Mouse (Mus musculus) MEL (cell line): Measurements from ENCODE around the gene Ppfibp2. TPM values are rescaled to one million over a fixed set of nuclear protein-coding genes. Genes with fewer than 3 reads are reported as not detected.

ENCODE experiments used
- DNase-seq: peaks from one replicate; pipeline ENCODE4 v3.0.0; 2011; ENCODE audit warnings: low read depth, low spot score
- H3K27ac ChIP-seq: 2 replicates; pipeline ENCODE4 v1.5.1; 2012; ENCODE audit warnings: low read depth, mild to moderate bottlenecking, control low read depth, low read length, moderate library complexity; ENCODE audit not compliant: control insufficient read depth
- H3K27me3 ChIP-seq, 2 experiments: fragments of 150-350 bp in 1 of 2; sonication (generic) in 1 of 2; 2 replicates each; pipeline ENCODE4 v1.6.1; 2012; ENCODE audit warnings: low read length in 2 of 2, mild to moderate bottlenecking in 2 of 2, improper control_type of control experiment in 1 of 2, moderate library complexity in 1 of 2; ENCODE audit not compliant: insufficient read depth in 2 of 2, control insufficient read depth in 1 of 2
- H3K36me3 ChIP-seq, 2 experiments: 2 replicates each; pipeline ENCODE4 v1.6.1; 2012 to 2014; ENCODE audit warnings: low read length in 2 of 2, improper control_type of control experiment in 1 of 2, inconsistent platforms in 1 of 2, mild to moderate bottlenecking in 1 of 2; ENCODE audit not compliant: insufficient read depth in 2 of 2, control insufficient read depth in 1 of 2
- H3K4me1 ChIP-seq, 2 experiments: fragments of 150-350 bp in 1 of 2; sonication (generic) in 1 of 2; 2 replicates each; pipeline ENCODE4 v1.6.1; 2012; ENCODE audit warnings: low read length in 2 of 2, improper control_type of control experiment in 1 of 2, mild to moderate bottlenecking in 1 of 2; ENCODE audit not compliant: insufficient read depth in 2 of 2, control insufficient read depth in 1 of 2
- H3K4me3 ChIP-seq, 2 experiments: fragments of 150-350 bp in 1 of 2; sonication (generic) in 1 of 2; 2 replicates each; pipeline ENCODE4 v1.5.1; 2012; ENCODE audit warnings: low read depth in 2 of 2, low read length in 2 of 2, mild to moderate bottlenecking in 2 of 2, moderate library complexity in 2 of 2, control low read depth in 1 of 2, improper control_type of control experiment in 1 of 2; ENCODE audit not compliant: control insufficient read depth in 1 of 2, insufficient read depth in 1 of 2
- H3K79me2 ChIP-seq: 2 replicates; pipeline ENCODE4 v1.6.1; 2012; ENCODE audit warnings: mild to moderate bottlenecking, low read length, moderate library complexity; ENCODE audit not compliant: control insufficient read depth, poor library complexity, insufficient read depth
- H3K9ac ChIP-seq: 2 replicates; pipeline ENCODE4 v1.6.1; 2012; ENCODE audit warnings: low read depth, mild to moderate bottlenecking, control low read depth, low read length, moderate library complexity; ENCODE audit not compliant: control insufficient read depth, poor library complexity, severe bottlenecking
- H3K9me3 ChIP-seq: fragments of 150-350 bp; sonication (generic); replicated peaks from 2 replicates; pipeline ENCODE4 v1.6.1; 2012; ENCODE audit warnings: mild to moderate bottlenecking, low read length, improper control_type of control experiment, moderate library complexity; ENCODE audit not compliant: insufficient read depth
- BHLHE40 ChIP-seq: IDR thresholded peaks from 2 replicates; pipeline ENCODE4 v1.6.1; 2012; ENCODE audit warnings: low read depth, mild to moderate bottlenecking, inconsistent platforms, low read length, improper control_type of control experiment, borderline replicate concordance
- ELF1 ChIP-seq: IDR thresholded peaks from 2 replicates; pipeline ENCODE4 v1.6.1; 2014; ENCODE audit warnings: low read depth, mild to moderate bottlenecking, inconsistent platforms, low read length, improper control_type of control experiment, moderate library complexity
- EP300 ChIP-seq, 2 experiments: IDR thresholded peaks; 2 replicates each; pipeline ENCODE4 v1.6.1; 2011; ENCODE audit warnings: improper control_type of control experiment in 2 of 2, low read length in 2 of 2, low read depth in 1 of 2, mild to moderate bottlenecking in 1 of 2
- GABPA ChIP-seq: IDR thresholded peaks from 2 replicates; pipeline ENCODE4 v1.6.1; 2012; ENCODE audit warnings: low read depth, mild to moderate bottlenecking, inconsistent platforms, low read length, improper control_type of control experiment, moderate library complexity
- HCFC1 ChIP-seq: IDR thresholded peaks from 2 replicates; pipeline ENCODE4 v1.6.1; 2012; ENCODE audit warnings: low read depth, mild to moderate bottlenecking, inconsistent platforms, low read length, improper control_type of control experiment, moderate library complexity
- MXI1 ChIP-seq: IDR thresholded peaks from 2 replicates; pipeline ENCODE4 v1.6.1; 2011; ENCODE audit warnings: mild to moderate bottlenecking, low read depth, low read length, improper control_type of control experiment
- MYB ChIP-seq: IDR thresholded peaks from 2 replicates; pipeline ENCODE4 v1.6.1; 2011; ENCODE audit warnings: mild to moderate bottlenecking, low read depth, low read length, improper control_type of control experiment
- NRF1 ChIP-seq: IDR thresholded peaks from 2 replicates; pipeline ENCODE4 v1.6.1; 2014; ENCODE audit warnings: low read depth, mild to moderate bottlenecking, inconsistent platforms, low read length, improper control_type of control experiment, moderate library complexity; ENCODE audit not compliant: poor library complexity, insufficient read depth, severe bottlenecking
- POLR2A ChIP-seq, 2 experiments: IDR thresholded peaks; 2 replicates each; pipeline ENCODE4 v1.6.1; 2011 to 2012; ENCODE audit warnings: low read length in 2 of 2, mild to moderate bottlenecking in 2 of 2, control low read depth in 1 of 2, improper control_type of control experiment in 1 of 2, low read depth in 1 of 2, moderate library complexity in 1 of 2; ENCODE audit not compliant: control insufficient read depth in 1 of 2, insufficient read depth in 1 of 2, poor library complexity in 1 of 2
- POLR2AphosphoS5 ChIP-seq: IDR thresholded peaks from 2 replicates; pipeline ENCODE4 v1.6.1; 2012; ENCODE audit warnings: low read depth, borderline replicate concordance, mild to moderate bottlenecking, inconsistent platforms, low read length, moderate library complexity, mixed read lengths
- RAD21 ChIP-seq: IDR thresholded peaks from 2 replicates; pipeline ENCODE4 v1.6.1; 2011; ENCODE audit warnings: mild to moderate bottlenecking, low read depth, low read length, improper control_type of control experiment
- RCOR1 ChIP-seq: IDR thresholded peaks from 2 replicates; pipeline ENCODE4 v1.6.1; 2012; ENCODE audit warnings: low read depth, mild to moderate bottlenecking, inconsistent platforms, low read length, improper control_type of control experiment
- SIN3A ChIP-seq: IDR thresholded peaks from 2 replicates; pipeline ENCODE4 v1.6.1; 2012; ENCODE audit warnings: low read length, improper control_type of control experiment, inconsistent platforms
- SMC3 ChIP-seq: IDR thresholded peaks from 2 replicates; pipeline ENCODE4 v1.6.1; 2011; ENCODE audit warnings: low read depth, low read length, improper control_type of control experiment
- TBP ChIP-seq: IDR thresholded peaks from 2 replicates; pipeline ENCODE4 v1.8.0; 2011; ENCODE audit warnings: low read depth, low read length, improper control_type of control experiment
- TCF12 ChIP-seq: IDR thresholded peaks from 2 replicates; pipeline ENCODE4 v1.6.1; 2014; ENCODE audit warnings: low read depth, mild to moderate bottlenecking, inconsistent platforms, low read length, improper control_type of control experiment, moderate library complexity
- USF1 ChIP-seq: IDR thresholded peaks from 2 replicates; pipeline ENCODE4 v1.6.1; 2014; ENCODE audit warnings: low read depth, mild to moderate bottlenecking, inconsistent platforms, low read length, improper control_type of control experiment, moderate library complexity
- USF2 ChIP-seq, 2 experiments: IDR thresholded peaks; 2 replicates each; pipeline ENCODE4 v1.6.1; 2011 to 2012; ENCODE audit warnings: improper control_type of control experiment in 2 of 2, low read length in 2 of 2, borderline replicate concordance in 1 of 2, inconsistent platforms in 1 of 2, low read depth in 1 of 2, mild to moderate bottlenecking in 1 of 2; ENCODE audit not compliant: insufficient read depth in 1 of 2
- polyA plus RNA-seq, 2 experiments: library from polyadenylated mRNA; stranded (reverse) in 1 of 2; unstranded in 1 of 2; fragments of >175 nt in 1 of 2; fragments of >200 nt in 1 of 2; gene quantifications; 2 replicates each; pipeline versions ENCODE4 v1.2.1 to v1.2.4; 2012; ENCODE audit warnings: low replicate concordance in 2 of 2, low read depth in 1 of 2; ENCODE audit not compliant: insufficient read length in 2 of 2, insufficient read depth in 1 of 2, missing spikeins in 1 of 2
- total RNA-seq: library from RNA; depleted of rRNA; stranded (reverse); fragments of 300-350 nt; gene quantifications from 2 replicates; pipeline ENCODE4 v1.2.3, GENCODE M21; 2012

The Ppfibp2 gene
- total and polyA plus RNA-seq, 3 experiments = not detected

- H3K27ac ChIP-seq = no peak overlapping the region
- DNase-seq = no peak
- no peaks in the 10 kb centered on the region for H3K4me1 ChIP-seq
- no peak overlapping the region for H3K9ac ChIP-seq
- no peaks in the 10 kb centered on the region for H3K27me3 ChIP-seq
- H3K79me2 ChIP-seq = no peaks in the 10 kb centered on the region
- H3K9me3 ChIP-seq = no peaks in the 10 kb centered on the region
- TF ChIP-seq MYB (no peak), MXI1 (no peak), EP300 (IDR thresholded peaks at IDR 0.05; ENCODE audit: low read depth in 1 of 2, low read length in 2 of 2) (no peak), RAD21 (no peak), GABPA (no peak), TCF12 (no peak)
- TF ChIP-seq, all 39 proteins: peak for 0
- H3K36me3 ChIP-seq = no peaks in the 10 kb centered on the region
- no peak overlapping the region for H3K4me3 ChIP-seq
These were observed 42.4 kb downstream of the Ppfibp2 start for GRCm38 (mm10) chr7:107637398-107637797.

GRCm38 (mm10) chr7:107638026-107638425, 43.0 kb downstream of the Ppfibp2 start:
- no peaks in the 10 kb centered on the region for H3K4me1 ChIP-seq
- no peak for TF ChIP-seq ELF1
- no peak for TF ChIP-seq POLR2AphosphoS5
- no peak for TF ChIP-seq RCOR1
- no peak for TF ChIP-seq USF1
- TF ChIP-seq EP300 (IDR thresholded peaks at IDR 0.05; ENCODE audit: low read depth in 1 of 2, low read length in 2 of 2) = no peak
- TF ChIP-seq USF2 (IDR thresholded peaks at IDR 0.05; ENCODE audit: borderline replicate concordance in 1 of 2, insufficient read depth in 1 of 2, low read depth in 1 of 2, low read length in 2 of 2) = no peak
- TF ChIP-seq NRF1 = no peak
- no peak for TF ChIP-seq HCFC1
- TF ChIP-seq MXI1 = no peak
- TF ChIP-seq BHLHE40 = no peak
- no peak for TF ChIP-seq SIN3A
- TF ChIP-seq SMC3 = no peak
- TF ChIP-seq TBP = no peak
- no peak for TF ChIP-seq POLR2A (IDR thresholded peaks at IDR 0.05; ENCODE audit: control insufficient read depth in 1 of 2, insufficient read depth in 1 of 2, low read depth in 1 of 2, low read length in 2 of 2, poor library complexity in 1 of 2)
- DNase-seq = no peak
- H3K27me3 ChIP-seq = no peaks in the 10 kb centered on the region
- H3K79me2 ChIP-seq = no peaks in the 10 kb centered on the region
- H3K9me3 ChIP-seq = no peaks in the 10 kb centered on the region
- no peaks in the 10 kb centered on the region for H3K36me3 ChIP-seq
- H3K27ac ChIP-seq = no peak overlapping the region
- no peak overlapping the region for H3K4me3 ChIP-seq
- no peak overlapping the region for H3K9ac ChIP-seq
